In genomic region chr11:46373071-46374030, GRCm38 (mm10) we compare ENCODE assay signal across 28 mouse cellular contexts. TPM values are rescaled to one million over a fixed set of nuclear protein-coding genes. Genes with fewer than 3 reads are reported as not detected.
DNase-seq lines count a peak whose midpoint lies in the region; ATAC-seq and TF ChIP-seq lines count a peak whose summit lies in the region.
"Had no signal": no experiment of that assay in that cellular context is flagged by ENCODE, and none has a peak within 500 bp of the region (broad histone marks: within the 10 kb centered on the region; RNA-seq: fewer than 3 reads in every experiment).

No protein-coding gene starts in this region.

- no peak overlapping the region for H3K4me3 ChIP-seq in heart, embryonic 10.5 days
- H3K4me3 ChIP-seq in heart, adult 2 months = no peak overlapping the region
- H3K4me3 ChIP-seq: embryonic facial prominence, embryonic 15.5 days; gastrocnemius, adult 2 months; hindbrain, embryonic 15.5 days had no signal

- WGBS in heart, embryonic 10.5 days = 86% methylated on average over 13 of the region's 13 CpGs
- 79% methylated on average over 13 of the region's 13 CpGs for WGBS in heart, adult 2 months

- ATAC-seq in CD4-positive, CD25-positive, alpha-beta regulatory T cell, adult 4 months = peak; percentile 62
- peak; percentile 39 for ATAC-seq in inflammation-experienced regulatory T-cells, adult 6 months
- ATAC-seq in neutrophil, adult 5-6 weeks (ENCODE audit: extremely low read depth, insufficient number of reproducible peaks, low FRiP score, poor library complexity, severe bottlenecking) = peak; percentile 61
- ATAC-seq: forebrain, postnatal 0 days had no signal

- intact Hi-C loops in heart, adult 2 months (cut with DNase I) = no loop called here

- no peak for TF ChIP-seq POLR2A in heart, adult 2 months (IDR thresholded peaks at IDR 0.05; ENCODE audit: insufficient read depth, low read depth, low read length)

- TF ChIP-seq EP300 in heart, adult 2 months (IDR thresholded peaks at IDR 0.05; ENCODE audit: insufficient read depth, low read depth, low read length) = no peak

- H3K9ac ChIP-seq in heart, adult 2 months (ENCODE audit: low read depth, low read length) = no peak overlapping the region
- H3K9ac ChIP-seq: embryonic facial prominence, embryonic 15.5 days; forebrain, postnatal 0 days; hindbrain, embryonic 15.5 days had no signal

- no peak for TF ChIP-seq CTCF in heart, adult 2 months (IDR thresholded peaks at IDR 0.05)

- H3K36me3 ChIP-seq in heart, embryonic 10.5 days = no peaks in the 10 kb centered on the region
- H3K36me3 ChIP-seq in heart, adult 2 months (ENCODE audit: control insufficient read depth, insufficient read depth, low read length) = no peaks in the 10 kb centered on the region
- H3K36me3 ChIP-seq: embryonic facial prominence, embryonic 15.5 days; hindbrain, embryonic 15.5 days had no signal

- no peak overlapping the region for H3K27ac ChIP-seq in heart, embryonic 10.5 days
- H3K27ac ChIP-seq in heart, adult 2 months = no peak overlapping the region
- H3K27ac ChIP-seq: embryonic facial prominence, embryonic 15.5 days; gastrocnemius, adult 2 months; hindbrain, embryonic 15.5 days had no signal

- H3K4me1 ChIP-seq in heart, embryonic 10.5 days = no peaks in the 10 kb centered on the region
- no peaks in the 10 kb centered on the region for H3K4me1 ChIP-seq in heart, adult 2 months (ENCODE audit: control insufficient read depth, insufficient read depth, low read length)
- H3K4me1 ChIP-seq: embryonic facial prominence, embryonic 15.5 days; hindbrain, embryonic 15.5 days had no signal

- H3K79me2 ChIP-seq in heart, adult 2 months (replicated peaks; ENCODE audit: control insufficient read depth, insufficient read depth, low read length) = no peaks in the 10 kb centered on the region

- H3K27me3 ChIP-seq in heart, embryonic 10.5 days (ENCODE audit: insufficient read depth, poor library complexity, severe bottlenecking) = no peaks in the 10 kb centered on the region
- H3K27me3 ChIP-seq in heart, adult 2 months (ENCODE audit: control insufficient read depth, insufficient read depth, low read length) = no peaks in the 10 kb centered on the region
- H3K27me3 ChIP-seq: embryonic facial prominence, embryonic 15.5 days; hindbrain, embryonic 15.5 days had no signal

- H3K9me3 ChIP-seq in heart, embryonic 10.5 days = no peaks in the 10 kb centered on the region
- H3K9me3 ChIP-seq: embryonic facial prominence, embryonic 15.5 days; hindbrain, embryonic 15.5 days had no signal

- peak; percentile 50 for DNase-seq in heart, embryonic 10.5 days (ENCODE audit: low spot score)
- DNase-seq in heart, adult 2 months = no peak
- no peak for DNase-seq in lung, postnatal 10 days
- no peak for DNase-seq in cerebellum, adult 9-11 months
- no peak for DNase-seq in right cerebral cortex, postnatal 36 days (ENCODE audit: low spot score in 2 of 2)
- DNase-seq: adrenal gland, adult 8-10 months; cerebellum, postnatal 10 days; forebrain, postnatal 0 days; gastrocnemius, adult 2 months; heart, postnatal 4 days; kidney, adult 11 months; liver; lung, postnatal 14 days; spleen, adult 18-20 months; thymus, postnatal 14 days had no signal

RNA-seq across cellular contexts. Expression of gene Itk, which starts 16.0 kb away (rescaled TPM):
- 0.09 TPM in 1 of 2 replicates, not detected in the other for polyA plus RNA-seq in heart, embryonic 10.5 days (2016; fragmentation: Nextera tagmentation; extraction: Ambion mirVana)
- under 1 TPM; 0.26 to 0.30 TPM for total RNA-seq in heart, adult 2 months (2021)
- 0.35 and 0.51 TPM in 2 replicates for polyA plus RNA-seq in heart, adult 2 months (2012; rRNA removed)
- 100 to 1,000 TPM; 152 to 211 TPM for polyA plus RNA-seq in CD4-positive, CD25-positive, alpha-beta regulatory T cell, adult 4 months (2017; shearing (Covaris generic))
- polyA plus RNA-seq in inflammation-experienced regulatory T-cells, adult 6 months (2017; shearing (Covaris generic)) = 100 to 1,000 TPM in 2 of 3 experiments, 10 to 100 TPM in 1; 82.4 to 182 (median 158) TPM
- total RNA-seq in neutrophil, adult 5-6 weeks (2017) = 28.7 and 29.5 TPM in 2 replicates
- total RNA-seq: gastrocnemius, adult 2 months had no signal
- polyA plus RNA-seq: heart, embryonic 14.5 days; hindbrain, embryonic 15.5 days; neural tube, embryonic 11.5 days had no signal

RNA-seq across cellular contexts. Expression of gene Fam71b, which starts 23.0 kb away (rescaled TPM):
- polyA plus RNA-seq in heart, embryonic 10.5 days (2016; fragmentation: Nextera tagmentation; extraction: Ambion mirVana) = not detected in 2 replicates
- not detected for total RNA-seq in heart, adult 2 months (2021)
- polyA plus RNA-seq in heart, adult 2 months (2012; rRNA removed) = 0.06 TPM in 1 of 2 replicates, not detected in the other
- polyA plus RNA-seq in CD4-positive, CD25-positive, alpha-beta regulatory T cell, adult 4 months (2017; shearing (Covaris generic)) = under 1 TPM in 1 of 2 experiments, not detected in 1; 0.28 TPM
- under 1 TPM in 1 of 3 experiments, not detected in 2; 0.69 TPM for polyA plus RNA-seq in inflammation-experienced regulatory T-cells, adult 6 months (2017; shearing (Covaris generic))
- 1.1 TPM in 1 of 2 replicates, not detected in the other for total RNA-seq in neutrophil, adult 5-6 weeks (2017)
- total RNA-seq: adrenal gland, adult 8-10 months; forebrain, postnatal 0 days; gastrocnemius, adult 2 months; heart, postnatal 4 days; layer of hippocampus, postnatal 25 days; left cerebral cortex, postnatal 10 days; megakaryocyte-erythroid progenitor cell, adult 5-6 weeks; midbrain, postnatal 0 days had no signal
- polyA plus RNA-seq: embryonic facial prominence, embryonic 15.5 days; forebrain, postnatal 0 days; heart, embryonic 14.5 days; hindbrain, embryonic 15.5 days; kidney, embryonic 16.5 days; midbrain, postnatal 0 days; neural tube, embryonic 11.5 days; stomach, embryonic 16.5 days had no signal

Comparison
In these comparisons a context has a peak if more than half of its experiments do, and no peak if none do; other contexts are left out.
1. RNA of gene Itk, which starts 16.0 kb away (polyA plus RNA-seq): 152 to 211 TPM in CD4-positive, CD25-positive, alpha-beta regulatory T cell, adult 4 months and 82.4 to 182 TPM in inflammation-experienced regulatory T-cells, adult 6 months; 0.35 to 0.51 TPM in heart, adult 2 months and 0.09 TPM in heart, embryonic 10.5 days; every median in the first group is over 10 times any median in the second.
2. Peak in every context shown above with its lines, with median percentiles within 50 percentile points of each other: ATAC-seq.